Comparison of ENCODE assay signal across 41 mouse cellular contexts in the genomic region with DNA sequence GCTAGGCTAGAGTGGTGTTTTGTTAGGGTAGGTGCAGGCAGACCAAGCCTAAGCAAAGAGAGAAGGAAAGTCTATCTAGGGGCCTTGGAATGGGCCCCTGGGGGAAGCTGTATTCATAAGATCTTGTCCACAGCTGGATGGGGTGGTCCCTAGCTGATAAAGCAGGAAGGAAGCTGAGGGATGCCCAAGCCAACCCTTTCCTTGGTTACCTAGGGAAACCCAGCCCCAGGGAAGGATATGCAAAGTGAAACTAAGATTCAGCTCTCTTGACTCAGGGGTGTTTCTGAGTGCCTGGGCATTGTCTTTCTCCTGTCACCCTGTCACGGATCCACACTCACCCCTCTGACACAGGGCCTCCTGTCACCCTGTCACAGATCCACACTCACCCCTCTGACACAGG. TPM values are rescaled to one million over a fixed set of nuclear protein-coding genes. Genes with fewer than 3 reads are reported as not detected.
DNase-seq lines count a peak whose midpoint lies in the region; ATAC-seq lines count a peak whose summit lies in the region.
"Had no signal": no experiment of that assay in that cellular context is flagged by ENCODE, and none has a peak within 500 bp of the region (broad histone marks: within the 10 kb centered on the region; RNA-seq: fewer than 3 reads in every experiment).

No protein-coding gene starts in this region.

- H3K36me3 ChIP-seq in forebrain, embryonic 10.5 days (replicated peaks) = no peaks in the 10 kb centered on the region
- H3K36me3 ChIP-seq in forebrain, embryonic 15.5 days = no peaks in the 10 kb centered on the region
- no peaks in the 10 kb centered on the region for H3K36me3 ChIP-seq in liver, embryonic 16.5 days (ENCODE audit: control insufficient read depth, insufficient read depth)
- H3K36me3 ChIP-seq: embryonic facial prominence, embryonic 13.5 days; heart, embryonic 13.5 days; hindbrain, embryonic 10.5 days; hindbrain, embryonic 15.5 days; limb, embryonic 12.5 days; stomach, embryonic 15.5 days had no signal

- no peaks in the 10 kb centered on the region for H3K27me3 ChIP-seq in forebrain, embryonic 10.5 days (ENCODE audit: poor library complexity, severe bottlenecking)
- no peaks in the 10 kb centered on the region for H3K27me3 ChIP-seq in forebrain, embryonic 15.5 days
- H3K27me3 ChIP-seq in liver, embryonic 16.5 days (ENCODE audit: control insufficient read depth, insufficient read depth, low read depth, low read length) = no peaks in the 10 kb centered on the region
- H3K27me3 ChIP-seq: embryonic facial prominence, embryonic 13.5 days; hindbrain, embryonic 15.5 days; limb, embryonic 12.5 days; stomach, embryonic 15.5 days had no signal

- no peak for ATAC-seq in forebrain, embryonic 15.5 days (replicated peaks)
- ATAC-seq in granulocyte monocyte progenitor cell, adult 5-6 weeks (replicated peaks; ENCODE audit: poor library complexity, severe bottlenecking) = peak; percentile 17; the same call in 1 of the 2 replicates
- no peak for ATAC-seq in liver, embryonic 16.5 days (ENCODE audit: low read depth)
- ATAC-seq: activated CD4-positive, CD25-positive, alpha-beta regulatory T cell, adult 4 months; forebrain, postnatal 0 days; inflammation-experienced regulatory T-cells, adult 6 months; midbrain, embryonic 16.5 days had no signal

- H3K4me1 ChIP-seq in forebrain, embryonic 10.5 days = peaks cover 19% of the 10 kb centered on the region
- peaks cover 7% of the 10 kb centered on the region for H3K4me1 ChIP-seq in forebrain, embryonic 15.5 days
- H3K4me1 ChIP-seq in liver, embryonic 16.5 days (ENCODE audit: control insufficient read depth, low read depth, low read length) = peaks cover 44% of the 10 kb centered on the region
- H3K4me1 ChIP-seq: embryonic facial prominence, embryonic 13.5 days; hindbrain, embryonic 15.5 days; limb, embryonic 12.5 days; stomach, embryonic 15.5 days had no signal

- H3K9me3 ChIP-seq in forebrain, embryonic 10.5 days = no peaks in the 10 kb centered on the region
- H3K9me3 ChIP-seq in forebrain, embryonic 15.5 days = no peaks in the 10 kb centered on the region
- H3K9me3 ChIP-seq in liver, embryonic 16.5 days (replicated peaks; ENCODE audit: control insufficient read depth, low read length) = no peaks in the 10 kb centered on the region
- H3K9me3 ChIP-seq: embryonic facial prominence, embryonic 13.5 days; heart, embryonic 13.5 days; hindbrain, embryonic 10.5 days; hindbrain, embryonic 15.5 days; limb, embryonic 12.5 days; stomach, embryonic 15.5 days had no signal

- WGBS in forebrain, embryonic 10.5 days = 41% methylated on average over 1 of the region's 1 CpGs
- 63% methylated on average over 1 of the region's 1 CpGs for WGBS in forebrain, embryonic 15.5 days
- 29% methylated on average over 1 of the region's 1 CpGs for WGBS in liver, embryonic 16.5 days (ENCODE audit: insufficient replicate concordance)

- H3K27ac ChIP-seq in forebrain, embryonic 10.5 days = peak overlapping the region; percentile 22; the same call in 1 of the 2 replicates
- no peak overlapping the region for H3K27ac ChIP-seq in forebrain, embryonic 15.5 days (replicated peaks)
- H3K27ac ChIP-seq in liver, embryonic 16.5 days (ENCODE audit: low read length) = peak overlapping the region; percentile 6; the same call in 1 of the 2 replicates
- H3K27ac ChIP-seq: embryonic facial prominence, embryonic 13.5 days; heart, embryonic 13.5 days; hindbrain, embryonic 10.5 days; hindbrain, embryonic 15.5 days; limb, embryonic 12.5 days; macrophage; stomach, embryonic 15.5 days had no signal

- H3K9ac ChIP-seq in forebrain, embryonic 15.5 days (replicated peaks) = no peak overlapping the region
- 0 out of 2 replicates have a peak overlapping the region, but pooled peaks have one; percentile 26 for H3K9ac ChIP-seq in liver, embryonic 16.5 days (ENCODE audit: low read depth, low read length)
- H3K9ac ChIP-seq: embryonic facial prominence, embryonic 13.5 days; forebrain, postnatal 0 days; heart, embryonic 13.5 days; hindbrain, embryonic 15.5 days; limb, embryonic 12.5 days; stomach, embryonic 15.5 days had no signal

- no peak overlapping the region for H3K4me3 ChIP-seq in forebrain, embryonic 10.5 days
- H3K4me3 ChIP-seq in forebrain, embryonic 15.5 days = no peak overlapping the region
- no peak overlapping the region for H3K4me3 ChIP-seq in liver, embryonic 16.5 days (ENCODE audit: low read depth, low read length)
- H3K4me3 ChIP-seq: embryonic facial prominence, embryonic 13.5 days; heart, embryonic 13.5 days; hindbrain, embryonic 10.5 days; hindbrain, embryonic 15.5 days; limb, embryonic 12.5 days; stomach, embryonic 15.5 days had no signal

- no peak overlapping the region for H3K4me2 ChIP-seq in forebrain, embryonic 15.5 days (replicated peaks)
- H3K4me2 ChIP-seq in liver, embryonic 16.5 days (ENCODE audit: low read depth, low read length) = peak overlapping the region; percentile 31
- H3K4me2 ChIP-seq: embryonic facial prominence, embryonic 13.5 days; heart, embryonic 13.5 days; hindbrain, embryonic 15.5 days; limb, embryonic 12.5 days; midbrain, embryonic 11.5 days; stomach, embryonic 15.5 days had no signal

- DNase-seq in forebrain, embryonic 10.5 days (ENCODE audit: extremely low spot score, low spot score) = no peak
- peak; percentile 26 for DNase-seq in 416B (ENCODE audit: low read depth)
- no peak for DNase-seq in cerebellum, postnatal 10 days
- DNase-seq in heart, adult 11 months = no peak
- DNase-seq: adrenal gland, adult 2 months; adrenal gland, postnatal 36 days; cerebellum, adult 8-10 months; cerebellum, postnatal 36 days; embryo, embryonic 11 days; forebrain, postnatal 0 days; gastrocnemius, postnatal 10 days; heart, adult 18-20 months; heart, postnatal 10 days; kidney, adult 11 months; kidney, postnatal 14 days; lung, adult 18-20 months; lung, postnatal 10 days; right cerebral cortex, postnatal 25 days had no signal

RNA-seq across cellular contexts. Expression of a gene that starts 14.7 kb away (rescaled TPM):
- polyA plus RNA-seq in forebrain, embryonic 10.5 days (2016; fragmentation: Nextera tagmentation; extraction: Ambion mirVana) = 18.3 and 19.7 TPM in 2 replicates
- 16.8 and 20.5 TPM in 2 replicates for polyA plus RNA-seq in forebrain, embryonic 15.5 days (2015; fragmentation: Nextera tagmentation; extraction: Ambion mirVana)
- total RNA-seq in granulocyte monocyte progenitor cell, adult 5-6 weeks (2014; fragmentation: Nextera tagmentation) = 3.8 and 17.6 TPM in 2 replicates
- 5.1 and 15.6 TPM in 2 replicates for total RNA-seq in granulocyte monocyte progenitor cell, adult 5-6 weeks (2017)
- 3.0 and 3.2 TPM in 2 replicates for polyA plus RNA-seq in liver, embryonic 16.5 days (2015; fragmentation: Nextera tagmentation; extraction: Ambion mirVana)

RNA-seq across cellular contexts. Expression of a gene that starts 23.6 kb away (rescaled TPM):
- polyA plus RNA-seq in forebrain, embryonic 10.5 days (2016; fragmentation: Nextera tagmentation; extraction: Ambion mirVana) = not detected in 2 replicates
- not detected in 2 replicates for polyA plus RNA-seq in forebrain, embryonic 15.5 days (2015; fragmentation: Nextera tagmentation; extraction: Ambion mirVana)
- not detected in 2 replicates for total RNA-seq in granulocyte monocyte progenitor cell, adult 5-6 weeks (2014; fragmentation: Nextera tagmentation)
- total RNA-seq in granulocyte monocyte progenitor cell, adult 5-6 weeks (2017) = not detected in 2 replicates
- 0.27 and 0.67 TPM in 2 replicates for polyA plus RNA-seq in liver, embryonic 16.5 days (2015; fragmentation: Nextera tagmentation; extraction: Ambion mirVana)
- total RNA-seq: adrenal gland, adult 2 months; adrenal gland, postnatal 36 days; forebrain, postnatal 0 days; gastrocnemius, postnatal 10 days; heart, adult 18-20 months; heart, postnatal 10 days; layer of hippocampus, postnatal 10 days; left cerebral cortex, adult 18-20 months; left cerebral cortex, postnatal 25 days; neutrophil, adult 5-6 weeks had no signal
- polyA plus RNA-seq: activated CD4-positive, CD25-positive, alpha-beta regulatory T cell, adult 4 months; adrenal gland, adult 2 months; brain, embryonic 14.5 days; embryonic facial prominence, embryonic 13.5 days; forebrain, embryonic 11.5 days; forebrain, postnatal 0 days; heart, embryonic 13.5 days; hindbrain, embryonic 10.5 days; hindbrain, embryonic 15.5 days; inflammation-experienced regulatory T-cells, adult 6 months; kidney, embryonic 14.5 days; limb, embryonic 12.5 days; macrophage; midbrain, embryonic 11.5 days; midbrain, embryonic 16.5 days; neural tube, embryonic 11.5 days; urinary bladder, adult 2 months had no signal

RNA-seq across cellular contexts. Expression of a gene that starts 39.0 kb away (rescaled TPM):
- 20.7 and 21.5 TPM in 2 replicates for polyA plus RNA-seq in forebrain, embryonic 10.5 days (2016; fragmentation: Nextera tagmentation; extraction: Ambion mirVana)
- 249 and 258 TPM in 2 replicates for polyA plus RNA-seq in forebrain, embryonic 15.5 days (2015; fragmentation: Nextera tagmentation; extraction: Ambion mirVana)
- total RNA-seq in granulocyte monocyte progenitor cell, adult 5-6 weeks (2014; fragmentation: Nextera tagmentation) = not detected in 2 replicates
- total RNA-seq in granulocyte monocyte progenitor cell, adult 5-6 weeks (2017) = not detected in 2 replicates
- polyA plus RNA-seq in liver, embryonic 16.5 days (2015; fragmentation: Nextera tagmentation; extraction: Ambion mirVana) = 0.18 and 0.19 TPM in 2 replicates
- total RNA-seq: neutrophil, adult 5-6 weeks had no signal
- polyA plus RNA-seq: activated CD4-positive, CD25-positive, alpha-beta regulatory T cell, adult 4 months; macrophage had no signal

RNA-seq across cellular contexts. Expression of a gene that starts 59.0 kb away (rescaled TPM):
- polyA plus RNA-seq in forebrain, embryonic 10.5 days (2016; fragmentation: Nextera tagmentation; extraction: Ambion mirVana) = 55.1 and 68.7 TPM in 2 replicates
- polyA plus RNA-seq in forebrain, embryonic 15.5 days (2015; fragmentation: Nextera tagmentation; extraction: Ambion mirVana) = 35.4 and 38.4 TPM in 2 replicates
- total RNA-seq in granulocyte monocyte progenitor cell, adult 5-6 weeks (2014; fragmentation: Nextera tagmentation) = 0.82 and 4.7 TPM in 2 replicates
- total RNA-seq in granulocyte monocyte progenitor cell, adult 5-6 weeks (2017) = 3.9 and 8.7 TPM in 2 replicates
- 1,547 and 1,681 TPM in 2 replicates for polyA plus RNA-seq in liver, embryonic 16.5 days (2015; fragmentation: Nextera tagmentation; extraction: Ambion mirVana)
- total RNA-seq: neutrophil, adult 5-6 weeks had no signal
- polyA plus RNA-seq: activated CD4-positive, CD25-positive, alpha-beta regulatory T cell, adult 4 months had no signal

Comparison
In these comparisons a context has a peak if more than half of its experiments do, and no peak if none do; other contexts are left out.
1. RNA of a gene that starts 39.0 kb away (polyA plus RNA-seq): 249 to 258 TPM in forebrain, embryonic 15.5 days and 20.7 to 21.5 TPM in forebrain, embryonic 10.5 days; 0.18 to 0.19 TPM in liver, embryonic 16.5 days; every median in the first group is over 10 times any median in the second.